Mouse (Mus musculus) intestine, postnatal 0 days (tissue): Measurements from ENCODE around the gene Rpl4. TPM values are rescaled to one million over a fixed set of nuclear protein-coding genes. Genes with fewer than 3 reads are reported as not detected.
A peak's percentile ranks its signal among the peaks of the same experiment; 100 is the strongest.
"Not testable (repeated sequence)": the region's sequence is repeated elsewhere in the genome, so short reads cannot be mapped to it uniquely, and the experiment has no call there.

Source experiments
- ATAC-seq: fragments of 200-750 bp; cut with Nextera tagmentation; 2 replicates; pipeline ENCODE4 v1.8.0; 2017; ENCODE audit warnings: mild to moderate bottlenecking, moderate TSS enrichment, moderate library complexity
- H3K27ac ChIP-seq: fragments of 300-500 bp; sonication (generic); 2 replicates; pipeline ENCODE4 v1.5.1; 2014; ENCODE audit warnings: mild to moderate bottlenecking, low read depth, low read length, moderate library complexity
- H3K27me3 ChIP-seq: fragments of 300-500 bp; sonication (generic); replicated peaks from 2 replicates; pipeline ENCODE4 v1.6.1; 2014; ENCODE audit warnings: low read length, mixed read lengths; ENCODE audit not compliant: control insufficient read depth, insufficient read depth
- H3K36me3 ChIP-seq: fragments of 300-500 bp; sonication (generic); 2 replicates; pipeline ENCODE4 v1.6.1; 2014; ENCODE audit warnings: mild to moderate bottlenecking, moderate library complexity; ENCODE audit not compliant: control insufficient read depth, insufficient read depth
- H3K4me1 ChIP-seq: fragments of 300-500 bp; sonication (generic); replicated peaks from 2 replicates; pipeline ENCODE4 v1.6.1; 2014; ENCODE audit warnings: antibody characterized with exemption, low read length, mixed read lengths; ENCODE audit not compliant: control insufficient read depth, insufficient read depth
- H3K4me2 ChIP-seq: fragments of 300-500 bp; sonication (generic); replicated peaks from 2 replicates; pipeline ENCODE4 v1.6.1; 2014; ENCODE audit warnings: low read depth, mild to moderate bottlenecking, moderate library complexity
- H3K4me3 ChIP-seq: fragments of 300-500 bp; sonication (generic); 2 replicates; pipeline ENCODE4 v1.5.1; 2014; ENCODE audit warnings: low read depth, low read length
- H3K9ac ChIP-seq: fragments of 300-500 bp; sonication (generic); 2 replicates; pipeline ENCODE4 v1.6.1; 2014; ENCODE audit warnings: mild to moderate bottlenecking, low read depth, low read length
- H3K9me3 ChIP-seq: fragments of 300-500 bp; sonication (generic); 2 replicates; pipeline ENCODE4 v1.6.1; 2016; ENCODE audit warnings: mixed run types; ENCODE audit not compliant: control insufficient read depth
- CTCF ChIP-seq: sonication (generic); IDR thresholded peaks from 2 replicates; pipeline ENCODE4 v1.5.1; 2016; ENCODE audit warnings: low read depth, mild to moderate bottlenecking, control low read depth, antibody characterized with exemption, moderate library complexity
- WGBS: fragments of 180-500 bp; shearing (Covaris S2); extraction: QIAGEN DNeasy Blood & Tissue Kit; methylation state at CpG from one replicate; pipeline ENCODE4 v1.1.7; 2014; 5-methylcytosine and 5-hydroxymethylcytosine counted together
- polyA plus RNA-seq: library from polyadenylated mRNA; unstranded; fragments of >200 nt; fragmentation: Nextera tagmentation; extraction: Ambion mirVana; gene quantifications from 2 replicates; pipeline ENCODE4 v1.2.1, GENCODE M21; 2015

Gene Rpl4
- polyA plus RNA-seq, 1 experiment from 2014 or later = 575 TPM

DNA sequence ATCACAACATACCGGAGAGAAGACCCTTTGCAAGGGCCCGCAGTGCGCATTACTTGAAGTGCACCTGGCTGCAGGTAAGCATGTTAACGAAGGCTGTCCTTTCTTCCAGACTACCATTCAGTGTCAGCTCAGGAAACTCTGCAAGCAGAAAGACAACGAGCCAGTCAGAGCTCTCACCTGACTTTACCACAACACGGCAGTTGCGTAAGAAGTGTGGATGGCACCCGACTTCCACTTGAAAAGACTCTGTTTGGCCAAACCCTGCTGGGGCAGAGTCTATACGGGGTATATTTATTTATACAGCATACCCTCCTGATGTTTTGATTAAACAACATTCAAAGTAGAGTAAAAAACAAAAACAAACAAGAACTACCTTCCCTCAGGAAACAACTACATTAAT lies 33.3 kb upstream of the Rpl4 start:
- Histone ChIP-seq H3K27me3 (no peaks in the 10 kb centered on the region), H3K4me3 (no peak overlapping the region), H3K4me2 (no peak overlapping the region), H3K4me1 (no peaks in the 10 kb centered on the region), H3K9me3 (no peaks in the 10 kb centered on the region), H3K27ac (no peak overlapping the region), H3K9ac (no peak overlapping the region), H3K36me3 (0 out of 2 replicates have a peak, but pooled peaks cover 7% of the 10 kb centered on the region)
- no peak for ATAC-seq
- no peak for TF ChIP-seq CTCF
- WGBS = 82% methylated on average over 9 of the region's 9 CpGs

DNA sequence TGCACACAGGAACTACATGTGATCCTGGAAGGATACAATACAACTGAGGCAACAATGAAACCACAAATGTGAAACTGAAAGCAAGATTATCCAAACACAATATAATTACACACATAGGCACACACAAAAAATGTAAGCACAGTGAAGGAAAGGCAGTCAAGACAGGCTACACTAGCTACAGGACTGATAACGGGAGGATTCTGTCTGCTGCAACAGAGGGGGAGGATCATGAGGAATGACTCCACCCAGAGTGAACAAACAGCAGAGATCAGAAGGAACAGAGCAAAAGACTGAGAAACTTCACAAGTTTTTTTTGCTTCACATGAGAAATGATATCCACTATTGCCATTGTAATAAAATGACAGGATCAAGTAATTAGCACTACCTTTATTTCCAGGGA lies 16.5 kb upstream of the Rpl4 start:
- H3K4me1 ChIP-seq = no peaks in the 10 kb centered on the region
- no peak for ATAC-seq
- H3K9me3 ChIP-seq = no peaks in the 10 kb centered on the region
- H3K9ac ChIP-seq = no peak overlapping the region
- no peak overlapping the region for H3K4me2 ChIP-seq
- peaks cover 19% of the 10 kb centered on the region for H3K36me3 ChIP-seq
- no peak overlapping the region for H3K4me3 ChIP-seq
- no peaks in the 10 kb centered on the region for H3K27me3 ChIP-seq
- TF ChIP-seq CTCF = no peak
- 65% methylated on average over 1 of the region's 1 CpGs for WGBS
- H3K27ac ChIP-seq = no peak overlapping the region

DNA sequence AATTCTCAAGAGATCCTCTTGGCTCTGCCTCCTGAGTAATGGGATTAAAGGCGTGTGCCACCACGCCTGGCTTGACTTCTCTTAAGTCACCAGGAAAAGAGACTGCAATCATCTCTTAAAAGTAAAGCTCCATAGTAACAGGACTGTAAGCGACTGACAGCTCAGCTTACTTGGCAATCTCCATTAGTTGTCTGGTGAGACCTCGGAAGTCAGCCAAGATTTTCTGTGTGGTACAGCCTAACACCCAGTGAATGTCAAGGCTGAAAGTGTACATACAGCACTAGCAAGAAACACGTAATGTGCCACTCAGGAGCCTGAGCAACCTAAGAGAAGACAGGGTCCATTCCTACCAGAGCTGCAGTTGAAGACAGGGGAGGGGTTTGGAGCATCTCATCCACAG lies 12.7 kb upstream of the Rpl4 start:
- Histone ChIP-seq H3K9ac (no peak overlapping the region), H3K4me1 (no peaks in the 10 kb centered on the region), H3K9me3 (no peaks in the 10 kb centered on the region), H3K4me3 (no peak overlapping the region), H3K27me3 (no peaks in the 10 kb centered on the region), H3K27ac (no peak overlapping the region), H3K36me3 (peaks cover 21% of the 10 kb centered on the region), H3K4me2 (no peak overlapping the region)
- 91% methylated on average over 5 of the region's 5 CpGs for WGBS
- no peak for TF ChIP-seq CTCF
- no peak for ATAC-seq

DNA sequence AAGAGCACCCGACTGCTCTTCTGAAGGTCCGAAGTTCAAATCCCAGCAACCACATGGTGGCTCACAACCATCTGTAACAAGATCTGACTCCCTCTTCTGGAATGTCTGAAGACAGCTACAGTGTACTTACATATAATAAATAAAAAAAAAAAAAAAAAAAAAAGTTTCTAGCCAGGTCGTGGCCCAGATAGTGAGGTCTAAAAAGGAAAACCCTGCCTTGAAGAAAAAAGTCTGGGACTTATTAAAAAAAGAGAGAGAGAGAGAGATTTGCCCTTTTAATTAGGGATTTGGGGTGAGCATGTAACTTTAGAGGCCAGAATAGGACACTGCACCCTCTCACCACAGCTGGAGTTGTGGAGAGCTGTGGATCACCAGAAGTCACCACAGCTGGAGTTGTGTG lies 3.2 kb upstream of the Rpl4 start:
- not testable (repeated sequence) for H3K27me3 ChIP-seq, ATAC-seq, H3K4me1 ChIP-seq, H3K9me3 ChIP-seq, H3K4me3 ChIP-seq, H3K36me3 ChIP-seq, H3K27ac ChIP-seq, H3K4me2 ChIP-seq, H3K9ac ChIP-seq
- 74% methylated on average over 3 of the region's 3 CpGs for WGBS

DNA sequence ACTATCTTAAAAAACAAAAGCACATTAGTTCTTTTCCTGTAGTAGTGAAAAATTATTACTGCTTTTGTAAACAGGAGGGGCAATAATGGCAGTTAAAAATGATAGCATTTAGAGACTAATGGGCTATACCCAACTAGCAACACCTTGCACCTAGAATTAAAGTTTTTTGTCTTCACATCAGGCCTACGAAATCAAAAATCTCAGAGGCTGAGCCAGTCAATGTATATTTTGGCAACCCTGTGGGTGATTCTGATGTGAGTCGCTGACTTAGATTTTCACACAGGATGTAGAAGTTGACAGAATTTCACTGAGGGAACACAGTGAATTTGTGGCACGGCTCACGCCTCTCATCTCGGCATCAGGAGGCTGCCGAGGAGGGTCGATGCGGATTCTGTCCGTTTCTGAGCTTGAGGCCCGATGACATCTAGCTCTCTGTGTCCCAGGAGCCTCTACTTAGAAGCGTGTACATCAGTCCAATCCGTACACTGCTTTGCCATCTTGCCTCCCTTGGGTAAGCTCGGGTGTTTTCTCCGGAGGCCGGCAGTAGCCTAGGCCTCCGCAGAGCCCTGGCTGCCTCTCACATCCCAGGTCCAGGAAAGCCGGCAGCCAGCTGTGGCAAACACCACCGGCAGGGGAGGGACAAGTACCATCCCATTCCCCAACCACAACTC lies 895 bp upstream of the Rpl4 start:
- no peaks in the 10 kb centered on the region for H3K27me3 ChIP-seq
- 2% methylated on average over 18 of the region's 18 CpGs for WGBS
- peak overlapping the region; percentile 98 for H3K4me3 ChIP-seq
- 0 out of 2 replicates have a peak, but pooled peaks have one; percentile 23 for TF ChIP-seq CTCF
- H3K27ac ChIP-seq = peak overlapping the region; percentile 57; the same call in 1 of the 2 replicates
- H3K36me3 ChIP-seq = peaks cover 23% of the 10 kb centered on the region
- peak overlapping the region; percentile 76 for H3K4me2 ChIP-seq
- no peaks in the 10 kb centered on the region for H3K9me3 ChIP-seq
- H3K9ac ChIP-seq = peak overlapping the region; percentile 93
- ATAC-seq = peak; percentile 28; the same call in 1 of the 2 replicates
- H3K4me1 ChIP-seq = no peaks in the 10 kb centered on the region; the same call in 1 of the 2 replicates

DNA sequence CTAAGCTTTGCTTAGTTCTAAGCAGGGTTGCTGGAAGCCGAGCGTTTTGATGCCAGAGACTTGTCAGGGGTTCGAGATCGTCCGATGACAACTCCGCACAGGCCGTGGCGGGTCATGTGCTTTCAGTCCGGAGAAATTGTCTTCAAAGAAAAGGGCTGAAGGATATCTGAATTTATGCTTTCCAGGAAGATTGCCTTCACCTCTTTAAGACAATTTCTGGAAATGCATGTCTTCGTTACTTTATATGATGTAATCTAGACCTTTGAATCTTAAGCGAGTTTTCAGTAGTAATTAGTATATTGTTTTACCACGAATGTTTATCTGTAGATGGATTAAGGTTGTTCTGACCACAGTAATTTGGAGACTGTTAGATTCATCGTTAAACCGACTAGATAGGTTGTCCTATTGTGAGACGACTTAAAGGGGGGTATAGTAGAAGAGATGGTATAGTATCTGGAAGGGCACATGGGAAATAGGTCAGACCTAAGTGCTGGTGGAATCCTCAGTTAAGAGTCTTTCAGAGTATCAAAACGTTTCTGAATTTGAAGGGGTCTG lies 568 bp downstream of the Rpl4 start:
- WGBS = under 1% methylated on average over 16 of the region's 16 CpGs
- peak overlapping the region; percentile 76 for H3K4me2 ChIP-seq
- no peak for TF ChIP-seq CTCF
- H3K27ac ChIP-seq = peak overlapping the region; percentile 57; the same call in 1 of the 2 replicates
- H3K4me3 ChIP-seq = peak overlapping the region; percentile 98
- H3K27me3 ChIP-seq = no peaks in the 10 kb centered on the region
- H3K4me1 ChIP-seq = no peaks in the 10 kb centered on the region; the same call in 1 of the 2 replicates
- H3K9ac ChIP-seq = peak overlapping the region; percentile 93
- no peak for ATAC-seq
- H3K36me3 ChIP-seq = peaks cover 34% of the 10 kb centered on the region
- H3K9me3 ChIP-seq = no peaks in the 10 kb centered on the region
